Mouse (Mus musculus) stomach, postnatal 0 days (tissue): Measurements from ENCODE around the gene Hoxa5.

Experiments used
- CTCF ChIP-seq: IDR thresholded peaks from 2 replicates; pipeline ENCODE4 v1.5.1; 2016; ENCODE audit warnings: antibody characterized with exemption, low read depth, mild to moderate bottlenecking, moderate library complexity
- EP300 ChIP-seq: optimal IDR thresholded peaks from 2 replicates; pipeline ENCODE3; 2016; ENCODE audit warnings: antibody characterized with exemption

DNA sequence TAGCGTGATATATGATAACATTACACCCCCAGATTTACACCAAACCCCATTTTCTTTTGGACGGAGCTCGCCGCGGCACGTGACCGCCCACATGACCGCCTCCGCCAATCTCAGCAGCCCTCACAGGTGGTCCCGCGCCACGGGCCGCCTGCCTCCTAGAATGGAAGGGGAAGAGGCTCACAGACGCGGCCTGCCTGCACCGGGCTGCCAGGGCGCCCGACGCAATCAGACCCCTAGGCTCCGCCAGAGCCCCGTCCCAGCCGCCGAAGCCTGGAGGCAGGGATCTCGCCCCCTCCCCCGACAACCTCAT, 13.0 kb upstream of the Hoxa5 start:
- no peak for TF ChIP-seq EP300
- TF ChIP-seq CTCF, result no peak
